Mouse (Mus musculus) bone marrow macrophage, adult 2 months (primary cell): ENCODE data around the gene 1110032A03Rik. TPM values are rescaled to one million over a fixed set of nuclear protein-coding genes. Genes with fewer than 3 reads are reported as not detected.
A peak's percentile ranks its signal among the peaks of the same experiment; 100 is the strongest.

ENCODE experiments used
- H3K27ac ChIP-seq: 2 replicates; pipeline ENCODE4 v1.5.1; 2012; ENCODE audit warnings: low read depth, low read length; ENCODE audit not compliant: insufficient read depth
- H3K4me1 ChIP-seq: 2 replicates; pipeline ENCODE4 v1.6.1; 2012; ENCODE audit warnings: low read length; ENCODE audit not compliant: control insufficient read depth, insufficient read depth
- H3K4me3 ChIP-seq: 2 replicates; pipeline ENCODE4 v1.5.1; 2012; ENCODE audit warnings: mild to moderate bottlenecking, low read length, moderate library complexity; ENCODE audit not compliant: insufficient read depth
- CTCF ChIP-seq: IDR thresholded peaks from 2 replicates; pipeline ENCODE4 v1.5.1; 2012; ENCODE audit warnings: low read depth, mild to moderate bottlenecking, low read length, moderate library complexity
- POLR2A ChIP-seq: IDR thresholded peaks from 2 replicates; pipeline ENCODE4 v1.6.1; 2012; ENCODE audit warnings: mild to moderate bottlenecking, low read depth, low read length, borderline replicate concordance
- polyA plus RNA-seq: library from polyadenylated mRNA; stranded (reverse); fragments of >200 nt; gene quantifications from 2 replicates; pipeline ENCODE4 v1.2.4, GENCODE M21; 2012; ENCODE audit not compliant: missing spikeins, insufficient read depth, insufficient read length

Gene 1110032A03Rik
- polyA plus RNA-seq, 1 experiment: 47.7 TPM

GRCm38 (mm10) chr9:50776162-50776760, 941 bp upstream of the 1110032A03Rik start:
- Histone ChIP-seq H3K27ac (no peak overlapping the region), H3K4me3 (peak overlapping the region; percentile 67), H3K4me1 (peaks cover 15% of the 10 kb centered on the region)
- TF ChIP-seq POLR2A: no peak
- no peak for TF ChIP-seq CTCF

GRCm38 (mm10) chr9:50775662-50776126, 374 bp upstream of the 1110032A03Rik start:
- Histone ChIP-seq H3K27ac (no peak overlapping the region), H3K4me3 (peak overlapping the region; percentile 67), H3K4me1 (peaks cover 15% of the 10 kb centered on the region)
- TF ChIP-seq POLR2A (no peak), CTCF (no peak)

GRCm38 (mm10) chr9:50774026-50774462, 1.3 kb downstream of the 1110032A03Rik start:
- Histone ChIP-seq H3K27ac (peak overlapping the region; percentile 86), H3K4me3 (peak overlapping the region; percentile 67; the same call in 1 of the 2 replicates), H3K4me1 (peaks cover 18% of the 10 kb centered on the region)
- TF ChIP-seq CTCF: no peak
- TF ChIP-seq POLR2A: no peak

GRCm38 (mm10) chr9:50770011-50770410, 5.3 kb downstream of the 1110032A03Rik start:
- Histone ChIP-seq H3K27ac (no peak overlapping the region), H3K4me1 (peaks cover 15% of the 10 kb centered on the region), H3K4me3 (no peak overlapping the region)
- TF ChIP-seq POLR2A: no peak
- no peak for TF ChIP-seq CTCF

- Histone ChIP-seq H3K27ac (peak within 1 kb of the TSS; percentile 86), H3K4me3 (peak within 1 kb of the TSS; percentile 75), H3K4me1 (peaks cover 7% of the 10 kb centered on the region)
- TF ChIP-seq CTCF (peak; percentile 43; the same call in 1 of the 2 replicates), POLR2A (no peak)
Measured at GRCm38 (mm10) chr9:50768107-50769002, 7.0 kb downstream of the 1110032A03Rik start, which contains the start of gene Fdxacb1. Gene Fdxacb1 (plus strand): TSS chr9:50768236.

- Histone ChIP-seq H3K4me3 (peak overlapping the region; percentile 75), H3K4me1 (peaks cover 7% of the 10 kb centered on the region), H3K27ac (peak overlapping the region; percentile 52; the same call in 1 of the 2 replicates)
- TF ChIP-seq CTCF: no peak
- TF ChIP-seq POLR2A: no peak
Measured at GRCm38 (mm10) chr9:50767531-50768106, 7.7 kb downstream of the 1110032A03Rik start.

GRCm38 (mm10) chr9:50763331-50763730, 12.0 kb downstream of the 1110032A03Rik start:
- TF ChIP-seq CTCF (no peak), POLR2A (no peak)
- Histone ChIP-seq H3K4me1 (peaks cover 11% of the 10 kb centered on the region), H3K27ac (no peak overlapping the region), H3K4me3 (no peak overlapping the region)

- no peak for TF ChIP-seq CTCF
- TF ChIP-seq POLR2A: no peak
- peaks cover 13% of the 10 kb centered on the region for H3K4me1 ChIP-seq
- no peak overlapping the region for H3K27ac ChIP-seq
- no peak overlapping the region for H3K4me3 ChIP-seq
Measured at GRCm38 (mm10) chr9:50761520-50762243, 13.6 kb downstream of the 1110032A03Rik start.

- no peak overlapping the region for H3K4me3 ChIP-seq
- no peak overlapping the region for H3K27ac ChIP-seq
- TF ChIP-seq POLR2A: no peak
- no peak for TF ChIP-seq CTCF
- peaks cover 10% of the 10 kb centered on the region for H3K4me1 ChIP-seq
Measured at GRCm38 (mm10) chr9:50756711-50757110, 18.6 kb downstream of the 1110032A03Rik start.
